In the genomic region with DNA sequence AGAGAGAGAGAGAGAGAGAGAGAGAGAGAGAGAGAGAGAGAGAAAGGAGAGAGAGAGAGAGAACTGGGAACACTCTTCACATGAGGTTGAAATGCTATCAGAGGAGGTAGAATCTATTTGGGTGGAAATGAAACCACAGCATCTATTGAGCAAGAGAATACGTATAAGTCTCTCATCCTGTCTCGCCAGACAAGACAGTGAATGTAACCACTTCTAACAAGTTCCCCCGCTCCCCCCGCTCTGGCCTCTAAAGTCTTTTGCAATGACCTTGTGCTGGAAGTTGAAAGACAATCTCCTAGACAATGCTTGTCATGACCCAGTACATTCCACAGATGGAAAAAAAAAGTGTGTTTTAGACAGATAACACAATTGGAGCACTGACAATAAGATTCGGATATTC, we compare ENCODE assay signal across 25 mouse cellular contexts.
A peak's percentile ranks its signal among the peaks of the same experiment; 100 is the strongest.
DNase-seq lines count a peak whose midpoint lies in the region; ATAC-seq lines count a peak whose summit lies in the region.
"Had no signal": no experiment of that assay in that cellular context is flagged by ENCODE, and none has a peak within 500 bp of the region (broad histone marks: within the 10 kb centered on the region; RNA-seq: fewer than 3 reads in every experiment).

No protein-coding gene starts in this region.

- H3K4me3 ChIP-seq in midbrain, embryonic 14.5 days (replicated peaks; ENCODE audit: low read depth, low read length) = no peak overlapping the region
- H3K4me3 ChIP-seq: embryonic facial prominence, embryonic 13.5 days; forebrain, embryonic 12.5 days; heart, adult 2 months; heart, embryonic 15.5 days; hindbrain, embryonic 10.5 days had no signal

- DNase-seq in adrenal gland, postnatal 36 days = peak; percentile 3 to 11
- no peak for DNase-seq in adrenal gland, postnatal 4 days (ENCODE audit: low spot score in 2 of 2)
- peak; percentile 33 for DNase-seq in Muller cell, postnatal 12 days (ENCODE audit: inconsistent ontology term)
- no peak for DNase-seq in midbrain, embryonic 14.5 days
- no peak for DNase-seq in ovary, adult 18-20 months (ENCODE audit: low spot score)
- DNase-seq: B cell, adult 2 months; cerebellum, adult 11-12 months; cerebellum, adult 9-10 months; cerebellum, postnatal 25 days; gastrocnemius, postnatal 10 days; heart, adult 2 months; heart, postnatal 14 days had no signal

- no peaks in the 10 kb centered on the region for H3K36me3 ChIP-seq in midbrain, embryonic 14.5 days (ENCODE audit: control insufficient read depth, insufficient read depth, low read length)
- H3K36me3 ChIP-seq: embryonic facial prominence, embryonic 13.5 days; forebrain, embryonic 12.5 days; G1E; heart, embryonic 15.5 days; hindbrain, embryonic 10.5 days had no signal

- H3K9me3 ChIP-seq in midbrain, embryonic 14.5 days (ENCODE audit: control insufficient read depth, low read length) = no peaks in the 10 kb centered on the region
- H3K9me3 ChIP-seq: embryonic facial prominence, embryonic 13.5 days; forebrain, embryonic 12.5 days; heart, embryonic 15.5 days; hindbrain, embryonic 10.5 days had no signal

- ATAC-seq in granulocyte monocyte progenitor cell, adult 5-6 weeks (replicated peaks; ENCODE audit: poor library complexity, severe bottlenecking) = peak; percentile 99
- peak; percentile 76 for ATAC-seq in monocyte, adult 5-6 weeks (replicated peaks; ENCODE audit: insufficient number of reproducible peaks, low FRiP score, low TSS enrichment, poor library complexity, severe bottlenecking)
- ATAC-seq in midbrain, embryonic 14.5 days (ENCODE audit: low FRiP score, low TSS enrichment) = no peak
- ATAC-seq: CD4-positive, CD25-positive, alpha-beta regulatory T cell, adult 4 months; forebrain, embryonic 16.5 days; hindbrain, embryonic 16.5 days; inflammation-experienced regulatory T-cells, adult 6 months; intestine, postnatal 0 days had no signal

- H3K27ac ChIP-seq in midbrain, embryonic 14.5 days (replicated peaks; ENCODE audit: low read depth, low read length) = no peak overlapping the region
- H3K27ac ChIP-seq: embryonic facial prominence, embryonic 13.5 days; forebrain, embryonic 12.5 days; heart, adult 2 months; heart, embryonic 15.5 days; hindbrain, embryonic 10.5 days had no signal

- no peak overlapping the region for H3K4me2 ChIP-seq in midbrain, embryonic 14.5 days (ENCODE audit: low read length)
- H3K4me2 ChIP-seq: embryonic facial prominence, embryonic 13.5 days; forebrain, embryonic 12.5 days; heart, embryonic 11.5 days; heart, embryonic 15.5 days had no signal

- no peaks in the 10 kb centered on the region for H3K27me3 ChIP-seq in midbrain, embryonic 14.5 days (ENCODE audit: control insufficient read depth, insufficient read depth, low read length)
- H3K27me3 ChIP-seq: embryonic facial prominence, embryonic 13.5 days; forebrain, embryonic 12.5 days; heart, embryonic 15.5 days had no signal

- WGBS in midbrain, embryonic 14.5 days = 70% methylated on average over 5 of the region's 5 CpGs

- H3K9ac ChIP-seq in midbrain, embryonic 14.5 days (replicated peaks; ENCODE audit: low read length) = no peak overlapping the region
- H3K9ac ChIP-seq: embryonic facial prominence, embryonic 13.5 days; forebrain, embryonic 12.5 days; heart, embryonic 15.5 days had no signal

- no peaks in the 10 kb centered on the region for H3K4me1 ChIP-seq in midbrain, embryonic 14.5 days (ENCODE audit: control insufficient read depth, insufficient read depth, low read length)
- H3K4me1 ChIP-seq: embryonic facial prominence, embryonic 13.5 days; forebrain, embryonic 12.5 days; heart, embryonic 15.5 days; hindbrain, embryonic 10.5 days had no signal

Comparison
In these comparisons a context has a peak if more than half of its experiments do, and no peak if none do; other contexts are left out.
1. DNase-seq: peak in adrenal gland, postnatal 36 days (2 of 2) and Muller cell, postnatal 12 days (single experiment); none in adrenal gland, postnatal 4 days (0 of 2), midbrain, embryonic 14.5 days (single experiment) and ovary, adult 18-20 months (single experiment).